Mouse (Mus musculus) midbrain, embryonic 14.5 days (tissue): ENCODE data around the gene Fndc3b. TPM values are rescaled to one million over a fixed set of nuclear protein-coding genes. Genes with fewer than 3 reads are reported as not detected.

ENCODE experiments used
- ATAC-seq: fragments of 200-750 bp; cut with Nextera tagmentation; 2 replicates; pipeline ENCODE4 v1.8.0; 2017; ENCODE audit warnings: moderate number of reproducible peaks, moderate library complexity; ENCODE audit not compliant: low FRiP score, low TSS enrichment
- DNase-seq: peaks from one replicate; pipeline ENCODE4 v3.0.0-alpha.2; 2015
- H3K27ac ChIP-seq: fragments of 300-500 bp; sonication (generic); replicated peaks from 2 replicates; pipeline ENCODE4 v1.5.1; 2014; ENCODE audit warnings: mild to moderate bottlenecking, low read depth, low read length, moderate library complexity
- H3K27me3 ChIP-seq: fragments of 300-500 bp; sonication (generic); 2 replicates; pipeline ENCODE4 v1.6.1; 2014; ENCODE audit warnings: low read length, control low read depth, mixed read lengths; ENCODE audit not compliant: control insufficient read depth, insufficient read depth
- H3K36me3 ChIP-seq: fragments of 300-500 bp; sonication (generic); 2 replicates; pipeline ENCODE4 v1.6.1; 2014; ENCODE audit warnings: low read length, control low read depth; ENCODE audit not compliant: control insufficient read depth, insufficient read depth
- H3K4me1 ChIP-seq: fragments of 300-500 bp; sonication (generic); 2 replicates; pipeline ENCODE4 v1.6.1; 2014; ENCODE audit warnings: mild to moderate bottlenecking, antibody characterized with exemption, low read length, control low read depth; ENCODE audit not compliant: control insufficient read depth, insufficient read depth
- H3K4me2 ChIP-seq: fragments of 300-500 bp; sonication (generic); 2 replicates; pipeline ENCODE4 v1.6.1; 2014; ENCODE audit warnings: mild to moderate bottlenecking, low read length, moderate library complexity
- H3K4me3 ChIP-seq: fragments of 300-500 bp; sonication (generic); replicated peaks from 2 replicates; pipeline ENCODE4 v1.5.1; 2014; ENCODE audit warnings: low read depth, low read length
- H3K9ac ChIP-seq: fragments of 300-500 bp; sonication (generic); replicated peaks from 2 replicates; pipeline ENCODE4 v1.6.1; 2014; ENCODE audit warnings: mild to moderate bottlenecking, low read length, moderate library complexity
- H3K9me3 ChIP-seq: fragments of 300-500 bp; sonication (generic); 2 replicates; pipeline ENCODE4 v1.6.1; 2016; ENCODE audit warnings: low read length, control low read depth, mixed read lengths; ENCODE audit not compliant: control insufficient read depth
- WGBS: fragments of 180-500 bp; shearing (Covaris S2); extraction: QIAGEN DNeasy Blood & Tissue Kit; methylation state at CpG from one replicate; pipeline ENCODE4 v1.1.7; 2014; 5-methylcytosine and 5-hydroxymethylcytosine counted together
- polyA plus RNA-seq: library from polyadenylated mRNA; unstranded; fragments of >200 nt; fragmentation: Nextera tagmentation; extraction: Ambion mirVana; gene quantifications from 2 replicates; pipeline ENCODE4 v1.2.1, GENCODE M21; 2014

Gene Fndc3b
- polyA plus RNA-seq, 1 experiment from 2014 or later: 8.1 TPM

- no peaks in the 10 kb centered on the region for H3K9me3 ChIP-seq
- DNase-seq (no peak), ATAC-seq (no peak)
- H3K4me2 ChIP-seq: no peak overlapping the region
- no peak overlapping the region for H3K27ac ChIP-seq
- no peaks in the 10 kb centered on the region for H3K27me3 ChIP-seq
- no peaks in the 10 kb centered on the region for H3K4me1 ChIP-seq
- 76% methylated on average over 2 of the region's 2 CpGs for WGBS
- H3K36me3 ChIP-seq: no peaks in the 10 kb centered on the region
- H3K4me3 ChIP-seq: no peak overlapping the region
- H3K9ac ChIP-seq: no peak overlapping the region
Measured at GRCm38 (mm10) chr3:27742124-27742523, 31.0 kb upstream of the Fndc3b start.

DNA sequence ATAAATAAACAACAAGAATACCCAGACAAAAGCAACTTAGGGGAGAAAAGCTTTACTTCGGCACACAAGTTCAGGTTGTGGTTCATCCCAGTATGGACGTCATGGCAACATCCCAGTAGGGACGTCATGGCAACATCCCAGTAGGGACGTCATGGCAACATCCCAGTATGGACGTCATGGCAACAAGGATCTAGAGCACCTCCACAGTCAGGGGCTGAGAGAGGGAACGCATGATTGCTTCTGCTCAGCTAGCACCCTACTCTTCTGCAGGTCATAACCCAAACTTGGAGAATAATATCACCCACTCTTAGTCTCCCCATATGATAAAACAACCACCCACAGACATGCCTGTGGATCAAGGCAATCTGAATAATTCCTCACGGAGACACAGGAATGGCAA is 29.0 kb upstream of the Fndc3b start:
- no peaks in the 10 kb centered on the region for H3K9me3 ChIP-seq
- no peak for DNase-seq
- H3K9ac ChIP-seq: no peak overlapping the region
- no peak overlapping the region for H3K27ac ChIP-seq
- H3K4me3 ChIP-seq: no peak overlapping the region
- 46% methylated on average over 7 of the region's 7 CpGs for WGBS
- no peak overlapping the region for H3K4me2 ChIP-seq
- H3K4me1 ChIP-seq: no peaks in the 10 kb centered on the region
- no peak for ATAC-seq
- no peaks in the 10 kb centered on the region for H3K36me3 ChIP-seq
- no peaks in the 10 kb centered on the region for H3K27me3 ChIP-seq

DNA sequence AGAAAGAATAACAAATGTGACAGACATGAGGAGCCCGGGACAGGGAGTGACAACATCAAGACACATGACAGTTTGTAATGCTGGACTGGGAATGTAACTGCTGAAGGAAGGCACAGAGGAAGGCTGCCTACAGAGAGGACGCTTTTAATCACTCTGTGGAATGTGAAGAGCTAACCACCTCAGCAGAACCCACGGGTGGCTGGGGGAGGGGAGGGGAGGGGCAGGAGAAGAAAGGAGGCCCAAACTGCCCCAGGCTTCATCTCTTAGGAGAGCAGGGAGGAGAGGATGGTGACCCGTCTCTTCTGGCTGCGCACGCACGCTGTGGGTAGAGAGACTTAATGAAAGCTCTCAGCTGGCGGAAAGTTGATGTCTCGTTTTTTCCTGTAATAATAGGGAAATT is 25.1 kb upstream of the Fndc3b start:
- peak; percentile 62 for DNase-seq
- no peak overlapping the region for H3K4me3 ChIP-seq
- no peaks in the 10 kb centered on the region for H3K4me1 ChIP-seq
- WGBS: 13% methylated on average over 9 of the region's 9 CpGs
- peak overlapping the region; percentile 32 for H3K4me2 ChIP-seq
- ATAC-seq: no peak
- no peaks in the 10 kb centered on the region for H3K9me3 ChIP-seq
- no peaks in the 10 kb centered on the region for H3K36me3 ChIP-seq
- H3K27me3 ChIP-seq: no peaks in the 10 kb centered on the region
- no peak overlapping the region for H3K9ac ChIP-seq
- no peak overlapping the region for H3K27ac ChIP-seq

DNA sequence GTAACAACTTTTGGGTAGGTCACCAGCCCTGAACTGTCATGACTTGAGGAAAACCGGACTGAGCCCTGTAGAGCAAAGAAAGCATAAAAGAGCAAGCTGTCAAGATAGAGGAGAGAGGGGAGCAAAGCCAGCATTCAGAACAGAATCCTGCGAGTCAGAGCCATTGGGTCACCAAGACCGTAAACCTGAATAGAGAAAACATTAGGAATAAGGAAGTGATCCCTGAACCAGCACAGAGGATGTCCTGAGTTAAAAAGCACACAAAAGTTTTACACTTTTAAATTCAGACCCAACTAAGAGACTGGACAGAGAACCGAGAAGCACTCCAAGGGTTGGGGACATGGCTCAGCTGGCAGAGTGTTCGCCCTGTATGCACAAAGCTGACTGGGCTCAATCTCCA is 24.0 kb upstream of the Fndc3b start:
- no peak for ATAC-seq
- H3K4me3 ChIP-seq: no peak overlapping the region
- no peak overlapping the region for H3K9ac ChIP-seq
- no peaks in the 10 kb centered on the region for H3K4me1 ChIP-seq
- DNase-seq: no peak
- WGBS: 78% methylated on average over 5 of the region's 5 CpGs
- no peaks in the 10 kb centered on the region for H3K27me3 ChIP-seq
- H3K27ac ChIP-seq: no peak overlapping the region
- no peaks in the 10 kb centered on the region for H3K9me3 ChIP-seq
- H3K4me2 ChIP-seq: no peak overlapping the region
- H3K36me3 ChIP-seq: no peaks in the 10 kb centered on the region

- 83% methylated on average over 8 of the region's 8 CpGs for WGBS
- ATAC-seq: no peak
- no peak overlapping the region for H3K4me3 ChIP-seq
Measured at GRCm38 (mm10) chr3:27728798-27729782, 18.0 kb upstream of the Fndc3b start.

DNA sequence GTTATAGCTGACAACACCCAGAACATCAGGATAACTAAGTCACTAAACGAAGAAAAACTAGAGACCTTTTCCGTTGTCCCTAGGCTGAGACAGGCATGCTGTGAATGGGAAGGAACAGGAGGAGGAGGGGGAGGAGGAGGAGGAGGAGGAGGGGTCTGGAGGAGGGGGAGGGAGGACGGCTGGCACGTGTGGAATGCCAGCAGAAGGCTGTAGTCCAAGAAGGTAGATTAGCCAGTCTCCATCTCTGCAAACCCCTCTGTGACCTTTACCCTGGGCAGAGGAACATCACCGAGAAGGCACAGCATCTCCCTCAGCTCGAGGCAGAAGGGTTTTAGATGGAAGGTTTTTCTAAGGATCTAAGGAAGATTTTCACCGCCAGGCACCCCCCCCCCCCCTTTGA is 17.1 kb upstream of the Fndc3b start:
- Histone ChIP-seq H3K27ac (no peak overlapping the region), H3K4me3 (no peak overlapping the region), H3K9ac (no peak overlapping the region), H3K36me3 (no peaks in the 10 kb centered on the region), H3K4me2 (no peak overlapping the region), H3K27me3 (no peaks in the 10 kb centered on the region), H3K4me1 (no peaks in the 10 kb centered on the region), H3K9me3 (no peaks in the 10 kb centered on the region)
- WGBS: 13% methylated on average over 7 of the region's 7 CpGs
- DNase-seq: no peak
- ATAC-seq: no peak

More at GRCm38 (mm10) chr3:27728798-27729782, 18.0 kb upstream of the Fndc3b start:
- no peaks in the 10 kb centered on the region for H3K4me1 ChIP-seq
- H3K27me3 ChIP-seq: no peaks in the 10 kb centered on the region
- H3K36me3 ChIP-seq: no peaks in the 10 kb centered on the region
- H3K27ac ChIP-seq: no peak overlapping the region
- H3K9me3 ChIP-seq: no peaks in the 10 kb centered on the region
- no peak for DNase-seq
- H3K4me2 ChIP-seq: no peak overlapping the region
- H3K9ac ChIP-seq: no peak overlapping the region

DNA sequence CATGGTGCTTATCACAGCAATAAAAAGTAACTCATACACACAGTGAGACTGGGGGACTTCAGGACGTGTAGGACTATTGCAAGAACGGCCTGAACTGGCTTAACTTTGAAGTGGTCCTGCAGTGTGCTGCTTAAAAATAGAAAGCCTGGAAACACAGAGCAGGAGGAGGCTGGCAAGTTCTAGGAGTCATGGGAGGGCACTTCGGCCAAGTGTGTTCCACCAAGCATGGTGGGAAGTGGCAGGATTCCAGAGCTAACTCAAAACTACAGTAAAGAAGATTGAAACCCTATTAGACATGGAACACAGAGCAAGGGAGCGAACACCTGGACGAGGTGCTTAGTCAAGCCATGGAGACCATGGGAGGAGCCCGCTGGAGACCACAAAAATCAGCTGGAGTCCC is 14.6 kb upstream of the Fndc3b start:
- WGBS: 86% methylated on average over 6 of the region's 6 CpGs
- H3K9ac ChIP-seq: no peak overlapping the region
- no peaks in the 10 kb centered on the region for H3K9me3 ChIP-seq
- H3K27ac ChIP-seq: no peak overlapping the region
- DNase-seq: no peak
- no peak overlapping the region for H3K4me3 ChIP-seq
- no peak overlapping the region for H3K4me2 ChIP-seq
- no peaks in the 10 kb centered on the region for H3K27me3 ChIP-seq
- no peaks in the 10 kb centered on the region for H3K4me1 ChIP-seq
- no peaks in the 10 kb centered on the region for H3K36me3 ChIP-seq
- ATAC-seq: no peak

- Histone ChIP-seq H3K27ac (no peak overlapping the region), H3K36me3 (no peaks in the 10 kb centered on the region), H3K27me3 (no peaks in the 10 kb centered on the region), H3K4me2 (no peak overlapping the region), H3K4me3 (no peak overlapping the region), H3K9ac (no peak overlapping the region), H3K4me1 (no peaks in the 10 kb centered on the region), H3K9me3 (no peaks in the 10 kb centered on the region)
- 84% methylated on average over 8 of the region's 8 CpGs for WGBS
- no peak for ATAC-seq
- no peak for DNase-seq
Measured at GRCm38 (mm10) chr3:27724208-27724607, 13.1 kb upstream of the Fndc3b start.

DNA sequence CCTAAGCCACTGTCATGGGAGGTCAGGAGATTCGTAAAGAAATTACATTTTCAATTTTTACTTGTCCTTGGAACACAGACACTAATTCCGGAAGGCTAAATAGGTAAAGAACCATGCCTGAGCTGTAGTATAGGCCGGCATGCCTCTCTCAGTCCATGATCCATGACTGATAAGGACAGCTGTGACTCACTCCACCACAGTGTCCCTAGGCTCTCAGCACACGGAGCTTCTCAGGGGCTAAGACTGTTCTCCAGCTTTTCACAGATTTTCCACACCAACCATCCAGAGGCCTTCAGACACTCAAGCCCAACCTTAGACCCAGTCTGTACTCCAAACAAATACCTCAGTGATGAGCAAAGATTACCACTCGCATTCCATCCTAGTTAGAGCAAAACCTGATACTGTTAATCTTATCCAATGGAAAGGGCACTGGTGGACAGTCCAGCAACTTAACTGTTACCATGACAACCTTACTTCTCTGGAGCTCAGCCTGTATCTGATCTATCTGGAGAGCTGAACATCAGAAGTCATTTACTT is 7.8 kb upstream of the Fndc3b start:
- Histone ChIP-seq H3K9ac (no peak overlapping the region), H3K27me3 (no peaks in the 10 kb centered on the region), H3K9me3 (no peaks in the 10 kb centered on the region), H3K36me3 (no peaks in the 10 kb centered on the region), H3K4me3 (no peak overlapping the region), H3K27ac (no peak overlapping the region), H3K4me2 (no peak overlapping the region), H3K4me1 (no peaks in the 10 kb centered on the region)
- ATAC-seq (no peak), DNase-seq (no peak)
- WGBS: 89% methylated on average over 5 of the region's 5 CpGs
